Mouse (Mus musculus) liver, embryonic 14.5 days (tissue): Measurements from ENCODE around the gene Slc35b1.

Experiments used
- CTCF ChIP-seq: IDR thresholded peaks from 2 replicates; pipeline ENCODE4 v1.5.1; 2016; ENCODE audit warnings: antibody characterized with exemption, low read depth, control low read depth
- EP300 ChIP-seq: IDR thresholded peaks from 2 replicates; pipeline ENCODE4 v1.6.1; 2016; ENCODE audit warnings: antibody characterized with exemption, low read depth

- TF ChIP-seq CTCF (peak; percentile 21; the same call in 1 of the 2 replicates), EP300 (peak; percentile 99)
Observed at GRCm38 (mm10) chr11:95356469-95357273, 27.8 kb upstream of the Slc35b1 start.
